Mouse (Mus musculus): Measurements from ENCODE around the gene Idi2. TPM values are rescaled to one million over a fixed set of nuclear protein-coding genes. Genes with fewer than 3 reads are reported as not detected.
"Not testable (repeated sequence)": the region's sequence is repeated elsewhere in the genome, so short reads cannot be mapped to it uniquely, and the experiment has no call there.

Idi2 gene
- total RNA-seq (2021), result not detected
- long read RNA-seq, experiment 1, result 0 reads
- long read RNA-seq, experiment 2, result 0 reads

- intact Hi-C loops (cut with DNase I; ENCODE audit: low total_unique reads); DNase-seq: not testable (repeated sequence)
Observed at GRCm38 (mm10) chr13:8952563-8952962, at the start of gene Idi2. Gene Idi2, plus strand, starts transcription at chr13:8952863.

GRCm38 (mm10) chr13:8905986-8906385 lies 46.7 kb upstream of the Idi2 start:
- DNase-seq; intact Hi-C loops (cut with DNase I; ENCODE audit: low total_unique reads): not testable (repeated sequence)

GRCm38 (mm10) chr13:8913890-8914289 lies 38.8 kb upstream of the Idi2 start:
- intact Hi-C loops (cut with DNase I; ENCODE audit: low total_unique reads); DNase-seq: not testable (repeated sequence)

- intact Hi-C loops (cut with DNase I; ENCODE audit: low total_unique reads), result no loop called here
- no peak for DNase-seq
Observed at GRCm38 (mm10) chr13:8933499-8933898, 19.2 kb upstream of the Idi2 start.

- DNase-seq; intact Hi-C loops (cut with DNase I; ENCODE audit: low total_unique reads): not testable (repeated sequence)
Observed at GRCm38 (mm10) chr13:8937611-8938140, 15.0 kb upstream of the Idi2 start.

GRCm38 (mm10) chr13:8941110-8941509 lies 11.6 kb upstream of the Idi2 start:
- intact Hi-C loops (cut with DNase I; ENCODE audit: low total_unique reads); DNase-seq: not testable (repeated sequence)

GRCm38 (mm10) chr13:8941701-8942100 lies 11.0 kb upstream of the Idi2 start:
- DNase-seq; intact Hi-C loops (cut with DNase I; ENCODE audit: low total_unique reads): not testable (repeated sequence)

GRCm38 (mm10) chr13:8943828-8944227 lies 8.8 kb upstream of the Idi2 start:
- intact Hi-C loops (cut with DNase I; ENCODE audit: low total_unique reads); DNase-seq: not testable (repeated sequence)

- intact Hi-C loops (cut with DNase I; ENCODE audit: low total_unique reads); DNase-seq: not testable (repeated sequence)
Observed at GRCm38 (mm10) chr13:8948131-8948530, 4.5 kb upstream of the Idi2 start, which contains the start of gene Gm9745. Gene Gm9745, minus strand, starts transcription at chr13:8948231.

GRCm38 (mm10) chr13:8955127-8955526 lies 2.5 kb downstream of the Idi2 start:
- intact Hi-C loops (cut with DNase I; ENCODE audit: low total_unique reads); DNase-seq: not testable (repeated sequence)

GRCm38 (mm10) chr13:8956873-8957272 lies 4.2 kb downstream of the Idi2 start:
- DNase-seq; intact Hi-C loops (cut with DNase I; ENCODE audit: low total_unique reads): not testable (repeated sequence)

GRCm38 (mm10) chr13:8959058-8959457 lies 6.4 kb downstream of the Idi2 start:
- DNase-seq; intact Hi-C loops (cut with DNase I; ENCODE audit: low total_unique reads): not testable (repeated sequence)

- intact Hi-C loops (cut with DNase I; ENCODE audit: low total_unique reads), result not testable (repeated sequence)
Observed at GRCm38 (mm10) chr13:8959554-8959953, 6.9 kb downstream of the Idi2 start.

GRCm38 (mm10) chr13:8961128-8961888 lies 8.6 kb downstream of the Idi2 start:
- DNase-seq; intact Hi-C loops (cut with DNase I; ENCODE audit: low total_unique reads): not testable (repeated sequence)

More at GRCm38 (mm10) chr13:8959554-8959953, 6.9 kb downstream of the Idi2 start:
- DNase-seq, result not testable (repeated sequence)

GRCm38 (mm10) chr13:8962266-8962665 lies 9.6 kb downstream of the Idi2 start:
- intact Hi-C loops (cut with DNase I; ENCODE audit: low total_unique reads); DNase-seq: not testable (repeated sequence)

- intact Hi-C loops (cut with DNase I; ENCODE audit: low total_unique reads), result no loop called here
- DNase-seq, result no peak
Observed at GRCm38 (mm10) chr13:8965224-8965623, 12.6 kb downstream of the Idi2 start.

GRCm38 (mm10) chr13:8967742-8968141 lies 15.1 kb downstream of the Idi2 start:
- no peak for DNase-seq
- intact Hi-C loops (cut with DNase I; ENCODE audit: low total_unique reads), result no loop called here

- intact Hi-C loops (cut with DNase I; ENCODE audit: low total_unique reads), result no loop called here
- no peak for DNase-seq
Observed at GRCm38 (mm10) chr13:8972369-8972768, 19.7 kb downstream of the Idi2 start.

- no peak for DNase-seq
- intact Hi-C loops (cut with DNase I; ENCODE audit: low total_unique reads), result no loop called here
Observed at GRCm38 (mm10) chr13:8972972-8973371, 20.3 kb downstream of the Idi2 start.

GRCm38 (mm10) chr13:8992231-8992630 lies 39.6 kb downstream of the Idi2 start:
- intact Hi-C loops (cut with DNase I; ENCODE audit: low total_unique reads), result loop anchor here (10.0 kb wide), 1 partner anchor 107 kb away; the partner anchor contains the start of gene Idi1

More at GRCm38 (mm10) chr13:8992231-8992630, 39.6 kb downstream of the Idi2 start:
- DNase-seq, result no peak
